Mouse (Mus musculus) fat pad, adult 2 months (tissue): ENCODE results near the gene Dnah5.

Experiments used
- DNase-seq: peaks from one replicate; pipeline ENCODE4 v3.0.0-alpha.2; 2011; ENCODE audit warnings: low read depth, low spot score; ENCODE audit errors: extremely low read depth

Gene Dnah5

GRCm38 (mm10) chr15:28203111-28204075 is at the start of gene Dnah5:
Gene Dnah5 (plus strand): TSS chr15:28203752.
- DNase-seq, result no peak

GRCm38 (mm10) chr15:28154822-28155501 is 48.6 kb upstream of the Dnah5 start:
- DNase-seq, result no peak

GRCm38 (mm10) chr15:28158771-28159489 is 44.6 kb upstream of the Dnah5 start:
- peak; percentile 31 for DNase-seq

GRCm38 (mm10) chr15:28162291-28162690 is 41.3 kb upstream of the Dnah5 start:
- DNase-seq, result no peak

GRCm38 (mm10) chr15:28165234-28165633 is 38.3 kb upstream of the Dnah5 start:
- DNase-seq, result no peak

- no peak for DNase-seq
These were observed 37.5 kb upstream of the Dnah5 start for GRCm38 (mm10) chr15:28166090-28166489.

GRCm38 (mm10) chr15:28178951-28179350 is 24.6 kb upstream of the Dnah5 start:
- no peak for DNase-seq

- no peak for DNase-seq
These were observed 24.0 kb upstream of the Dnah5 start for GRCm38 (mm10) chr15:28179556-28179955.

GRCm38 (mm10) chr15:28181862-28182261 is 21.7 kb upstream of the Dnah5 start:
- DNase-seq, result no peak

GRCm38 (mm10) chr15:28182567-28182966 is 21.0 kb upstream of the Dnah5 start:
- DNase-seq, result no peak

- DNase-seq, result no peak
These were observed 15.8 kb upstream of the Dnah5 start for GRCm38 (mm10) chr15:28187472-28188360.

- DNase-seq, result no peak
These were observed 15.1 kb upstream of the Dnah5 start for GRCm38 (mm10) chr15:28188361-28189011.

- no peak for DNase-seq
These were observed 13.9 kb upstream of the Dnah5 start for GRCm38 (mm10) chr15:28189668-28190067.

GRCm38 (mm10) chr15:28198609-28199008 is 4.9 kb upstream of the Dnah5 start:
- no peak for DNase-seq

GRCm38 (mm10) chr15:28204626-28205025 is 1.1 kb downstream of the Dnah5 start:
- DNase-seq, result no peak

GRCm38 (mm10) chr15:28207545-28207944 is 4.0 kb downstream of the Dnah5 start:
- DNase-seq, result no peak

- no peak for DNase-seq
These were observed 9.5 kb downstream of the Dnah5 start for GRCm38 (mm10) chr15:28213057-28213456.

- no peak for DNase-seq
These were observed 12.8 kb downstream of the Dnah5 start for GRCm38 (mm10) chr15:28216358-28216757.

- DNase-seq, result no peak
These were observed 23.8 kb downstream of the Dnah5 start for GRCm38 (mm10) chr15:28227316-28227715.

- no peak for DNase-seq
These were observed 56.7 kb downstream of the Dnah5 start for GRCm38 (mm10) chr15:28260250-28260649.
